Comparison of ENCODE assay signal across 22 mouse cellular contexts in the genomic region with DNA sequence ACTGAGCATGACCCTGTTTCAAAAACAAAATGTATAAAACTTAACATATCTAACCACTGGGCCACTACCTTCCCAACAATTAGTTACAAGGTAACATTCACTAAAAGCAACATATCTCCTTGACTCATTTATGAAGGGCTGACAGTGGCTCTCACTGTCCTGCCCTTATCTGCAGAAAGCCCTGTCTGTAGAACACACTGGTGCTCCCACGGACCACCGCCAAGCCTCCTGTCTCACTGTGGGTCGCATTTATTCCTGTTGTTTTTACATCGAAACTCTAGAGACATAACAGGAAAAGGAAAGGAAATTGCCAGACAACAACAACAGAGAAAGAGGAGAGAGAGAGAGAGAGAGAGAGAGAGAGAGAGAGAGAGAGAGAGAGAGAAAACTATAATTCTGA. TPM values are rescaled to one million over a fixed set of nuclear protein-coding genes. Genes with fewer than 3 reads are reported as not detected.
"Had no signal": no experiment of that assay in that cellular context is flagged by ENCODE, and none has a peak within 500 bp of the region (broad histone marks: within the 10 kb centered on the region; RNA-seq: fewer than 3 reads in every experiment).

No protein-coding gene starts in this region.

- DNase-seq: right cerebral cortex, adult 18-20 months; right cerebral cortex, postnatal 25 days; right cerebral cortex, postnatal 4 days; spleen, adult 18-20 months; thymus, adult 18-20 months; thymus, adult 2 months; thymus, postnatal 14 days; thymus, postnatal 25 days; thymus, postnatal 36 days; thymus, postnatal 4 days had no signal

- H3K36me3 ChIP-seq: neural tube, embryonic 12.5 days; neural tube, embryonic 13.5 days; neural tube, embryonic 15.5 days; stomach, embryonic 15.5 days had no signal

- H3K9me3 ChIP-seq: neural tube, embryonic 12.5 days; neural tube, embryonic 13.5 days; neural tube, embryonic 15.5 days; stomach, embryonic 15.5 days had no signal

- H3K27ac ChIP-seq: neural tube, embryonic 12.5 days; neural tube, embryonic 13.5 days; neural tube, embryonic 15.5 days; stomach, embryonic 15.5 days; stomach, postnatal 0 days had no signal

RNA-seq across cellular contexts. Expression of a gene that starts 1.4 kb away (rescaled TPM):
- total RNA-seq: neutrophil, adult 5-6 weeks had no signal
- polyA plus RNA-seq: neural tube, embryonic 11.5 days; neural tube, embryonic 12.5 days; neural tube, embryonic 13.5 days; neural tube, embryonic 14.5 days; neural tube, embryonic 15.5 days; small intestine, adult 2 months; spleen, adult 2 months; stomach, embryonic 14.5 days; stomach, embryonic 15.5 days; stomach, embryonic 16.5 days had no signal

RNA-seq across cellular contexts. Expression of a gene that starts 36.9 kb away (rescaled TPM):
- total RNA-seq: neutrophil, adult 5-6 weeks had no signal
- polyA plus RNA-seq: neural tube, embryonic 13.5 days; neural tube, embryonic 14.5 days had no signal
